Mouse (Mus musculus): ENCODE data around the gene Shkbp1. TPM values are rescaled to one million over a fixed set of nuclear protein-coding genes. Genes with fewer than 3 reads are reported as not detected.

Shkbp1 gene
- polyA plus RNA-seq, 1 experiment from 2014 or later: 24.7 TPM

DNA sequence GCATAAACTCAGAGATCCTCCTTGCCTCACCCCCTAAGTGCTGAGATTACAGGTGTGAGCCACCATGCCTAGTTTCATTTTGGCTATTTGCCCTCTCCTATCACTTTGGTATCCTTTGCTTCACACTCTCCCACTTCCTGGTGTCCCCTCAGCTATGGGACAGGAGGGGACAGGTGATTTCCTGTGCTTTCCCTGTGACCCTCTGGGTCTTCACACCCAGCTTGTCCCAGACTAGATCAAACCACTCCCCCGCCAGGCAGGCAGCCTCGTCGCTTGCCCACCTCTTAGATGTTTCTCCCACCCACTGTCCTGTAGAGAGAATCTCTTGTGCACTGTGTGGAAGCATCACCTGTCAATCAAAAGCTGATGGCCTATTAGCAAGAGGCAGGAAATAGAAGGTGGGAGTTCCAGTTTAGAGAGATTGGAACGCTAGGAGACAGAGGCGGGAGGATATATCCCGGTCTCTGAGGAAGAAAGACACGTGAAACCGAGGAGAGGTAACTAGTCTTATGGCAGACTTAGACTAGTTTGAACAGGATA, 44.8 kb downstream of the Shkbp1 start:
- TF ChIP-seq CTCF (IDR thresholded peaks at IDR 0.05): no peak
- no peaks in the 10 kb centered on the region for H3K27me3 ChIP-seq
- POLR2A ChIA-PET: no interaction called here
- DNase-seq (ENCODE audit: low read depth, low spot score) (no peak), ATAC-seq (no peak)
- in situ Hi-C loops (cut with MboI; ENCODE audit: low pct_unique_long_range_greater_than_20kb): no loop called here
- CTCF ChIA-PET: interaction anchor here (1.5 kb wide), 1 partner anchor 9 kb away, joined by 3 read pairs; no protein-coding TSS in a partner anchor

GRCm38 (mm10) chr7:27310306-27310705, 45.5 kb downstream of the Shkbp1 start:
- in situ Hi-C loops (cut with MboI; ENCODE audit: low pct_unique_long_range_greater_than_20kb): no loop called here
- ATAC-seq: no peak
- H3K27me3 ChIP-seq: no peaks in the 10 kb centered on the region
- TF ChIP-seq CTCF (IDR thresholded peaks at IDR 0.05): no peak
- CTCF ChIA-PET: no interaction called here
- POLR2A ChIA-PET: no interaction called here
- DNase-seq (ENCODE audit: low read depth, low spot score): no peak

DNA sequence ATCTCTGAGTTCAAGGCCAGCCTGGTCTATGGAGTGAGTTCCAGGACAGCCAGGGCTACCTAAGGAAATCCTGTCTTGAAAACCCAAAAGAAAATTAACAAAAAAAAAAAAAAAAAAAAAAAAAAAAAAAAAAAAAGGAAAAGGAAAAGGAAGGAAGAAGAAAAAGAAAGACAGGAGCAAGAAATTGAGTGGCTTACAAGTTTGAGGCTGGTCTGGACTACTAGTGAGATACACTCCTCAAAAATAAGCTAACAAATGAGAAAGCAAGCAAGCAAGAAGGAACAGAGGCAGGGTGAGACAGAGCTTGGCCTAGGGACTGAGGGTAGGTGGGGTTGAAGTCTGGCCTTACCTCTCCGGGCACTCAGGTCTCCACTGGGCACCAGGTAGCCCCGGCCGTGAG, 46.0 kb downstream of the Shkbp1 start:
- in situ Hi-C loops (cut with MboI; ENCODE audit: low pct_unique_long_range_greater_than_20kb): no loop called here
- no peaks in the 10 kb centered on the region for H3K27me3 ChIP-seq
- CTCF ChIA-PET: no interaction called here
- no peak for TF ChIP-seq CTCF (IDR thresholded peaks at IDR 0.05)
- no peak for ATAC-seq
- no peak for DNase-seq (ENCODE audit: low read depth, low spot score)
- POLR2A ChIA-PET: no interaction called here

DNA sequence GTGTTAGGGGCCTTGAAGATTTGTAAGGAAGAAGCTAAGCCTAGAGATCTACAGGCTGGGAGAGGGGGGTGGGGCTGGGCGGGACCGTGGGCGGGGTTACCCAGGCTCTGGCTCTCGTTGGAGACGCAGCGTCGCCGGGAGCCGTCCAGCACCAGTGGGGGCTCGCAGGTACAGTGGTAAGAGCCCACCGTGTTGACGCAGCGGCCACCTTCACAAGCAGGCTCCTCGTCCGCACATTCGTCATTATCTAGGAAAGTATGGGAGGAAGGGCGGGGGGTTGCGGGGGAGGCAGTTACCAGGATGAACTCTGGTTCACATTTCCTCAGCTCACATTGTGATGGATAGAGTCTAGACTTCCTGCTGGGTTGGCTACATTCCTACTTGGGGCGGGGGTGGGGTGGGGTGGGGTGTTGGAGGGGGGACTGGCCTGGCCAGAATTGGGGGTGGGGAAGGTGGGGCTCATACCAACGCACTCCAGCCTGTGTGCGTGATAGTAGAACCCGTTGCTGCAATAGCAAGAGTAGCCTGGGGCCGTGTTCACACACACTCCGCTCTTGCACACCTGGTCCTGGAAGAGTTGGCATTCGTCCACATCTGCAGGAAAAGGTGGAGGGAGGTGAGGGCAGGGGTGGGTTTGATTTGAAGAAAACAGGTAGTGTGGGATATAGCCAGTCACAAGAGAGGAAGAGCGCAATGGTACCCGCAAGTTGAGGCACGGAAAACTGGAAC, 46.8 kb downstream of the Shkbp1 start:
- POLR2A ChIA-PET: no interaction called here
- in situ Hi-C loops (cut with MboI; ENCODE audit: low pct_unique_long_range_greater_than_20kb): no loop called here
- CTCF ChIA-PET: no interaction called here
- no peak for TF ChIP-seq CTCF (IDR thresholded peaks at IDR 0.05)
- no peak for ATAC-seq
- DNase-seq (ENCODE audit: low read depth, low spot score): no peak
- H3K27me3 ChIP-seq: no peaks in the 10 kb centered on the region

- peak; percentile 39 for TF ChIP-seq CTCF (IDR thresholded peaks at IDR 0.05)
- ChIA-PET POLR2A (interaction anchor here (0.6 kb wide), 1 partner anchor 312 kb away, joined by 3 read pairs; no protein-coding TSS in a partner anchor), CTCF (interaction anchor here (0.9 to 2.0 kb wide), 3 partner anchors 20 to 31 kb away, joined by 3 to 7 read pairs (median 4); no protein-coding TSS in a partner anchor)
- DNase-seq (ENCODE audit: low read depth, low spot score) (no peak), ATAC-seq (no peak)
- in situ Hi-C loops (cut with MboI; ENCODE audit: low pct_unique_long_range_greater_than_20kb): no loop called here
- H3K27me3 ChIP-seq: no peaks in the 10 kb centered on the region
Observed at GRCm38 (mm10) chr7:27307551-27307950, 48.3 kb downstream of the Shkbp1 start.

DNA sequence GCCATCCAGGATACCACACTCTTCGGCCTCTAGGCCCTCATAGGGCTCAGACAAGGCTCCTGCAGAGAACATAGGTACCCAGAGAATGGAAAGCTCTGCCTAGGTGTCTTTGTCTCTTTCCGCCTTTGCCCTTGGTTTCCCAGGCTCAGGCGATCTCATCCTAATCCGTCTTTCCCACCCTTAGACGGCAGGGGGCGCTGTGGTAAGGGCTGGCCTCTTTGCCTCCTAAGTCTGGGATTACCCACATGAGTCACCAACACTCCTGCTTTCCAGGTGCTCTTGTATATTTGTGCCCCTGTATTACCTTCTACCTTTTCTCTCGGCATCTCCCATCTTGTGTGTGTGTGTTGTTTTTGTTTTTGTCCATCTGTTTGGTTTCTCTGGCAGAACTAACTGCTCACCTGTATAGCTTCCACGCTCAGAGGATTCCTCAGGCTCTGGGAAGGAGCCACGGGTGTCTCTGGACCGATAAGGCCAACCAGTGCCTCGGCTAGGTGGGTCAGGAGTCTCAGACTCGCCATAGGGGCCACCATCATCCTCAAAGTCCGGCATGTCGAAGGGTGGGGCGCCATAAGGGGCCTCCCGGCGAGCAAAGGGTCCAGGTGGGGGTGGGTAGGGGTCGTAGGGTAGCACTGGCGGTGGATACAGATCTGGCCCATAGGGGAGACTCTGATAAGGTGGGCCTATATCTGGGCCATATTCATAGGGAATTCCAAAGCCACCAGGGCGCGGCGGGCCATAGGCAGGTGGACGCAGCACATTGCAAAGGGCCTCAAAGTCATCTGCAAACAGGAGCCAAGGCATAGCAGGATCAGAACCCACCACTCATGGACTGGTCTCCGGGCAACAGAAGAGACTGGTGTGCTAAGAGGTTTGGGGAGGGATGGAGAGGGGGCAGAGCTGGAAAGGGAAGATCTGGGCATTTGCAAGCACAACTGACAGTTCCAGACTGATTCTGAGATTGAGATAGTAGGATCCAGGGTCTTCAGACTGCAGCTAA, 49.4 kb downstream of the Shkbp1 start:
- in situ Hi-C loops (cut with MboI; ENCODE audit: low pct_unique_long_range_greater_than_20kb): no loop called here
- ChIA-PET CTCF (interaction anchor here (0.6 to 2.0 kb wide), 6 partner anchors 12 to 92 kb away, joined by 3 to 10 read pairs (median 4); no protein-coding TSS in a partner anchor), POLR2A (no interaction called here)
- no peaks in the 10 kb centered on the region for H3K27me3 ChIP-seq
- DNase-seq (ENCODE audit: low read depth, low spot score): no peak
- ATAC-seq: no peak
- peak; percentile 75 for TF ChIP-seq CTCF (IDR thresholded peaks at IDR 0.05)

DNA sequence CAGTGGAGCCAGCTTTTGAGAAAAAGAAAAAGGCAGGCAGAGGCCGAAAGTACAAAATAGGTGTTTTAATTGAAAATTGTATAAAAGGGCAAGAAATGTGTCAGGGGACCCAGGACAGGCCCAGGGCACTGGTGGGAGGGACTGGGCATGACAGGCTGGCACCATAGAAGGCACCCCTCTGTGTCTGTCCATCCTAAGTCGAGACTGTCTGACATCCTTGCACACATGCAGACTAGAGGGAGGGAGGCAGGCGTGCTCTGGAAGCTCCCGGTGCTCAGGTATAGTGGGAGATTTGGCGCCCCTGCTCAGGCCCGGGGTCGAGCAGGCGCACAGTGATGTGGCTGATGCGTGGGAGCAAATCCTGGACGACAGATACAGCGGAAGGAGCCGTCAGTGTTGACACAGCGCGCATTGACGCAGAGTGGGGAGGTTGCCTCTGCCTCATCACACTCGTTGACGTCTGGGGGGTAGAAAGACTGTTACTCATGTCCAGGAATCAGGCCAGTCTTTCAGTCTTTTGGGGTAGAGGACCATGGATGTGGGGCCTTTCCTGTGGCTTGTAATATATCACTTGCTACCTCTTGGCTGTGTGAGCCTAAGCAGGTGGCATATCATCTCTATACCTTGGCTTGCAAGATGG, 50.6 kb downstream of the Shkbp1 start:
- in situ Hi-C loops (cut with MboI; ENCODE audit: low pct_unique_long_range_greater_than_20kb): no loop called here
- TF ChIP-seq CTCF (IDR thresholded peaks at IDR 0.05): no peak
- POLR2A ChIA-PET: no interaction called here

GRCm38 (mm10) chr7:27302172-27302571, 53.6 kb downstream of the Shkbp1 start:
- ChIA-PET CTCF (interaction anchor here (1.0 to 1.9 kb wide), 7 partner anchors 9 to 29 kb away, joined by 3 to 17 read pairs (median 5); no protein-coding TSS in a partner anchor), POLR2A (no interaction called here)
- ATAC-seq (peak; percentile 52), DNase-seq (ENCODE audit: low read depth, low spot score) (no peak)
- peak; percentile 98 for TF ChIP-seq CTCF (IDR thresholded peaks at IDR 0.05)
- no peaks in the 10 kb centered on the region for H3K27me3 ChIP-seq
- in situ Hi-C loops (cut with MboI; ENCODE audit: low pct_unique_long_range_greater_than_20kb): no loop called here

More for the DNA sequence above, 50.6 kb downstream of the Shkbp1 start:
- H3K27me3 ChIP-seq: no peaks in the 10 kb centered on the region
- no peak for ATAC-seq
- CTCF ChIA-PET: interaction anchor here (1.3 to 1.8 kb wide), 2 partner anchors 11 to 27 kb away, joined by 4 to 10 read pairs; no protein-coding TSS in a partner anchor
- no peak for DNase-seq (ENCODE audit: low read depth, low spot score)

- no peaks in the 10 kb centered on the region for H3K27me3 ChIP-seq
- CTCF ChIA-PET: no interaction called here
- DNase-seq (ENCODE audit: low read depth, low spot score) (no peak), ATAC-seq (no peak)
- no peak for TF ChIP-seq CTCF (IDR thresholded peaks at IDR 0.05)
- in situ Hi-C loops (cut with MboI; ENCODE audit: low pct_unique_long_range_greater_than_20kb): no loop called here
- POLR2A ChIA-PET: no interaction called here
Observed at GRCm38 (mm10) chr7:27300801-27301200, 55.0 kb downstream of the Shkbp1 start.

DNA sequence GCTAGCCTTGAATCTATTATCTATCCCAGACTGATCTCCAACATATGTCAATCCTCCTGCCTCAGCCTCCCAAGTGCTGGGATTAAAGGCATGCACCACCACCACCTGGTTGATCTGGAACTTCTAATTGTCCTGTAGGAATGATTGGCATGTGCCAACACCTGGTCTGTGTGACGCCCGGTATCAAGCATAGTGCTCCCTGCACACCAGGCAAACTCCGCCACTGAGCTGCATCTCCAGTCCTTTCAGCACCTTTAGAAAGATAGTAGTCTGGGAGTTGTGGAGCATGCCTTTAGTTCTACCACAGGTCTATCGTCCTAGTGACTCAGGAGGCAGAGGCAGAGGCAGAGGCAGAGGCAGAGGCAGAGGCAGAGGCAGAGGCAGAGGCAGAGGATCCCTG, 55.5 kb downstream of the Shkbp1 start:
- CTCF ChIA-PET: no interaction called here
- TF ChIP-seq CTCF (IDR thresholded peaks at IDR 0.05): no peak
- DNase-seq (ENCODE audit: low read depth, low spot score): no peak
- POLR2A ChIA-PET: no interaction called here
- H3K27me3 ChIP-seq: no peaks in the 10 kb centered on the region
- in situ Hi-C loops (cut with MboI; ENCODE audit: low pct_unique_long_range_greater_than_20kb): no loop called here
- ATAC-seq: no peak

All from Patski (cell line).